Mouse (Mus musculus): ENCODE results near the gene Hoxc12.

Hoxc12 gene

DNA sequence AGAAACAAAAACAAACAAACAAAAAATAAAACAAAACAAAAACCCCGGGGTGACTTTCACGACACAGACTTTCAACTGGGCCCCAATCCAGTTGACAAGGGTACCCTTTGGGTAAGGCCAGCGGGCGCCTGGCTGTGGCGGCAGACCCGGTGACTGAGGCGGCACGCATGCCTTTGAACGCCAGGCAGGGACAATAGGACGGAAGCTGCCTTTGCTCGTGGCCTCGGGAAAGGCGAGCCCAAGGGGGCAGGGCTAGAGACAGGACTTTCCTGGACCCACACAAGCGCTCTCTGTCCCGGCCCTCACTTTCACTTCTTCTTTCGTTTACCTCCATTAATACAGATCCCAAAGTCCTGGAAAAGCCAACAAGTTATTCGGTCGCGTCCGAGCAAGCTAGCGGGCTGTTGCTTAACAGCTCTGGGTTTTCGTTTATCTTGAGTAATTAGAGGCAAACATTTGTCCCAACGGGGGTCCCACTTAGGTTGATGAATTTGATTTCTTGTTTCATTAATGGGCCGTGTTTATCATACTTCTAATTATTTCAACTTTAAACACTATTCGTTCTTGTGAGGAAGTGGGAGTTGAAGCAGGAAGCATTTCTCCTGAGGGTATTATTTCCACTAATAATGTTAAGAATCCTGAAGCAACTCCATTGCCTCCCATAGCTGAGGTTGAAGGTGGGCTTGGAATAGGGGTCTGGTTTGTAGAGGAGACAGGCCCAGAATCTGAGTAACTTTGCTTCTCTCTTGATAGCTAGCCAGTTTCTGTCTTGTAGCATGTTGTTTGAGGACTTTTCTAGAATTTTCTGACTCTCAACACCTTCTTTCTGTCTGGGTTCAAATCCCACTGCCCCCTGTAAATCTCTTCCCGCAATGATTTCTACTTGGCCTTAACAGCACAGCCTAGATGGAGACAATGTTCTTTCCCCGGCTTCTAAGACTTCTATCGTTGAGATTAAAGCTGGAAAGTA is 27.4 kb downstream of the Hoxc12 start:
- peak; percentile 86 for DNase-seq (ENCODE audit: low spot score)

DNA sequence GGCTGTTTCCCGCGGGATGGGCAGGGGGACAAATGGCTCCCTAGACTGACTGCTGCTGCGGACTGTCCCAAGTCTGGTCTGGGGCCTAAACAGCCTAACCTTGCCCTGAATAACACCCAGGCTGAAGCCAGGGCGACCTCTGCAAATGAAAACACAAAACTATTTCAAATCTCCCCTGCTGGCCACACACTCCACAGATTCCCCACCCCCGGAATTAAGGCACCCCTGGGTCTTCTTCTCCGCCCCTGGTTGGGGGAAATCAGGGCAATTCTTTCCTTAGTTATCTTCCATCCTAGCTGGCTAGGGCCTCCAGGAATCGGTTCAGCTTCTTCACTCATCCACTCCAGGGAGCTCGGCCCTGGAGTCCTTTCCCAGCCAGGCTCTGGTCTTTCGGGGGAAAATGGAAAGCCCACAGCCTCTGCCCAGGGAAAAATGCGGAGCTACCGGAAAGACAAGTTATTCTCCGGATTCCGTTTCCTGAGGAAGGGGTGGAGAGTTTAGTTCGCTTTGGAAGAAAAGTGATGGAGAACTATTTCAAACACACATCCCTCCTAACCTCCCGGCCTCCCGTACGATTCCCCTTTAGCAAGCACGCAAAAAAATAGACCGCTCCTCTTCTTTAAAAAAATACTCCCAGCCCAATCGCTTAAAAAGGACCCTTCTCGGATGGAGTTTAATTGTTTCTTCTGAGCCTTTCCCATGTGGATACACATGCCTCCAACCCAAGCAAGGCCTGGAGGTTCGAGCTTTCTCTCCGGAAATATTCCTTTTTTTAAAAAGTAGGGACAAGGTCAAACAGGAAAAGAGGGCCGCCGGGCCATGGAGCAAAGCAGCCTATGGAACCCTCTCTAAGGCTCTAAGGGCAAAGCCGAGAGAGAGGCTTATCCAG is 28.7 kb downstream of the Hoxc12 start:
- DNase-seq (ENCODE audit: low spot score), result no peak

DNA sequence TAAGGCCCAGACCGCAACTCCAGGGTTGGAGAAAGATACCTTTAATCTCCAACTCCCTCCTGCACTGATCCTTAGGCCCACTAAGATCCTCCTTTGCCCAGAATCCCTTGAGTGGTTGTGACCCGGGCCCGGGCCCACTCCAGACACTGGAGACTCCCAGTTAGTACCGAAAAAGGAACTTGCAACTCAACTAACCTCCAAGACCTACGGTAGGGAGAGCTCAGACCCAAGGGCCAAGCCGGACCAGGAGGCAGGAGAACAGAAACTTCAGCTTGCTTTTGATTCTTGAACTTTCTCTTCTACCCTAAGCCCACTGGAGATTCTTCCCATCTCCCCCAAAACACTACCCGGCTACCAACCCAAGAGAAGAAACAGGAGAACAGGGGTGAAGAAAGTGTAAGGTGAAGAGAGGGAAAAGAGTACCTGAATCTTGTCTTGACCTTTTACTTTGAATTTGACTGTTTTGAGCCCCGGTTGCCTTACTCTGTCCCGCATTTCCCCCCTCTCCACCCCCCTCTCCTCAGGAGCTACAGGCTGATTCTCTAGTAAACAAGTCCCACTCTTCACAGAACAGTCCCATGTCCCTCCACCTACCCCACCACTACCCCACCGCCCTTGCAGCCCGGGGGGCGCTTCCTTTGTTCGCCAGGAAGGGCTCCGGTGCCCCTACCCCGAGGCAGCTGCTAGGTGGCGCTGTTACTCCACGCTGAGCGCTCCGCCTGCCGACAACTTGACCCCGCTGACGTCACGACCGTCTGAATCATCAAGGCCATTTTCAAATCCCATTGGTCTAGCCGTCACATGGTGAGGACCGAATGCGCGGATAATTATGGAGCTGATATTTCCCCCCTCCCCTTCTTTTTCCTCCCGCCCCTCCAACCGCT is 29.6 kb downstream of the Hoxc12 start:
- DNase-seq (ENCODE audit: low spot score), result peak; percentile 98

DNA sequence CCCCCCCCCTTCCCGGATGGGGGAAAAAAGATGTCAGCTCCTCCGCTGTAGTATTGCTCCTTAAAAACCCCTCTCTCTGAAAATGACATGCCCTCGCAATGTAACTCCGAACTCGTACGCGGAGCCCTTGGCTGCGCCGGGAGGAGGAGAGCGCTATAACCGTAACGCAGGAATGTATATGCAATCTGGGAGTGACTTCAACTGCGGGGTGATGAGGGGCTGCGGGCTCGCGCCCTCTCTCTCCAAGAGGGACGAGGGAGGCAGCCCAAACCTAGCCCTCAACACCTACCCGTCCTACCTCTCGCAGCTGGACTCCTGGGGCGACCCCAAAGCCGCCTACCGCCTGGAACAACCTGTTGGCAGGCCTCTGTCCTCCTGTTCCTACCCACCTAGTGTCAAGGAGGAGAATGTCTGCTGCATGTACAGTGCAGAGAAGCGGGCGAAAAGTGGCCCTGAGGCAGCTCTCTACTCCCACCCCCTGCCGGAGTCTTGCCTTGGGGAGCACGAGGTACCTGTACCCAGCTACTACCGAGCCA is 30.3 kb downstream of the Hoxc12 start, which contains the start of gene Hoxc10:
Gene Hoxc10 (plus strand): TSS at position 21 of the 536 bp plus-strand sequence.
- no peak for DNase-seq (ENCODE audit: low spot score)

DNA sequence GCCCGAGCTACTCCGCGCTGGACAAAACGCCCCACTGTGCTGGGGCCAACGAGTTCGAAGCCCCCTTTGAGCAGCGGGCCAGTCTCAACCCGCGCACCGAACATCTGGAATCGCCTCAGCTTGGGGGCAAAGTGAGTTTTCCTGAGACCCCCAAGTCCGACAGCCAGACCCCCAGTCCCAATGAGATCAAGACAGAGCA is 30.7 kb downstream of the Hoxc12 start, which contains the start of gene Hoxc5:
Gene Hoxc5 (plus strand): TSS at position 132 of the 199 bp plus-strand sequence.
- no peak for DNase-seq (ENCODE audit: low spot score)

DNA sequence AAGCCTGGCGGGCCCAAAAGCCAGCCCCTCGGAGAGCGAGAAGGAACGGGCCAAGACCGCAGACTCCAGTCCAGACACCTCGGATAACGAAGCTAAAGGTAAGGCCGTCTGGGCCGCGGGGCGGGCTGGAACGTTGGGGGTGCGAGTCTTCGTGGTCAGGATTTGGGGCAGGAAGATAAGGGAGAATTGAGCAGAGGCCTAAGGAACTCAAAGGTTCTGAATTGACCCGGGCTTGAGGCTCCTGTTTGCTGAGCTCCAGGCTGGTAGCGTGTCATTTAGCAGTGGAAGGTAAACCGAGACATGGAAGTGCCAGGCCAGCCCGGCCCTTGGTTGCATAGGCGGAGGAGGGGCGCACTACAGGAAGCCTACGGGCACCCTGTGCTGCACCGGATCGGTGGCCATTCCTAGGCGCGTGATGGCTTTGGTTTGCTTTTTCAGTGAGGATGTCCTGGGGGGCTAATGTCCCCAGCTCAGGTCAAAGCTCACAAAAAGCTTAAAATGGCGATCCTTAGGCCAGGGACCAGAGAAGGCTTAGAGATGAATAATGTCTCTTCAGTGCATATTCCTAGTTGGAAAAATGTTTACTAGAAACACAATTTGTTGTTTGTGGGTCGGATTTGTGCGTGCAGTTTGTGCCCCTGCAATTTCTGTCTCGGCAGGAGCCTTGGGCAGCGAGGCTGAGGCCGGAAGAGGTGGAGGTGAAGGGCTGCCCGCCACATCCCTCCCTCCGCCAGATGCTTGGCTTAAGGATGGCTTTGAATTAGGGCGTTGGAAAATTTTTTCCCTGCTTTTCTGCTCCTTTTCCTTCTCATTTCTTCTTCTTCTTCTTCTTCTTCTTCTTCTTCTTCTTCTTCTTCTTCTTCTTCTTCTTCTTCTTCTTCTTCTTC is 31.2 kb downstream of the Hoxc12 start:
- no peak for DNase-seq (ENCODE audit: low spot score)

DNA sequence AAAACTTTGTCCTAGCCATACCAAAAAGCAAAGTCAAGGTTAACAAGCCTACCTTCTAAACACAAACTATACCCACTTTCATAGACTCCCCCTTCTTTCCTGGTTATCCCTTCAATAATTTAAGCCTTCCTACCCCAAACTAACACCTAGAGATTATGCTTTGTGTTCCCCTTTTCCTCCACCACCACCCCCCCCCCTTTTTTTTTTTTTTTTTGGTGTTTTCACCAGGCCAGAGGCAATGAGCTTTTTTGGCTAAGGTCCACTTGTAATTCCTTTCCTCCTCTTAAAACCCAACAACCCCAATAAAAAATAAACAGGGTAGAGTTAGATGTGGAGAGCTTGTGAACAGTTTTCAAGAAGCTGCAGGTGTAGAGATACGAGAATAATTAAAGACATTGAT is 32.7 kb downstream of the Hoxc12 start:
- DNase-seq (ENCODE audit: low spot score), result no peak

DNA sequence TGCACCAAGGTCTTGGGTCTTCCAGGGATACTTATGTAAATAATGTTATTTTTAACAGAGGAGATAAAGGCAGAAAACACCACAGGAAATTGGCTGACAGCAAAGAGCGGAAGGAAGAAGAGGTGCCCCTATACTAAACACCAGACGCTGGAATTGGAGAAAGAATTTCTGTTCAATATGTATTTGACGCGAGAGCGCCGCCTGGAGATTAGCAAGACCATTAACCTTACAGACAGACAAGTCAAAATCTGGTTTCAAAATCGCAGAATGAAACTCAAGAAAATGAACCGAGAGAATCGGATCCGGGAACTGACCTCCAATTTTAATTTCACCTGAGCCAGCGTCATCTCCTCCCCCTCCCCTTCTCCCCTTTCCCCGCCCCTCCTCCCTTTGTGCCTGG is 34.2 kb downstream of the Hoxc12 start:
- no peak for DNase-seq (ENCODE audit: low spot score)

DNA sequence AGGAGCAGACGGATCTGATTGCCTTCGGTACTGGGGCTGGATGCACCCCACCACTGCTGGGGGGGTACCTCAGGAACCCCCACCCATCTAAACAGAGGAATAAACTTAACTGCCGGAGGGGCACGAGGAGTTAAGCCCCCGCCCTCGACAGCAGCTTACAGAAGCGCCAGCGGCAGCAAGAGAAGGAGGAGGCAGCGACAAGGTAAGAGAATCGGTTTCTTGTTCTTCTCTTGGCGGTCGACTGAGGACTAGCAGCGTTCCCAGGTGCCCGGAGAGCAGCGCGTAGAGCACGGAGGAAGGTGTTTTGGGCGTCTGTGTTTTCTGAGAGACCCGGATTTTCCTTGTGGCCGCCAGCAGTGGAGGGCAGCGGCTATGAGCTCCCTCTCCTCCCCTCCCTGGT is 35.7 kb downstream of the Hoxc12 start:
- no peak for DNase-seq (ENCODE audit: low spot score)

DNA sequence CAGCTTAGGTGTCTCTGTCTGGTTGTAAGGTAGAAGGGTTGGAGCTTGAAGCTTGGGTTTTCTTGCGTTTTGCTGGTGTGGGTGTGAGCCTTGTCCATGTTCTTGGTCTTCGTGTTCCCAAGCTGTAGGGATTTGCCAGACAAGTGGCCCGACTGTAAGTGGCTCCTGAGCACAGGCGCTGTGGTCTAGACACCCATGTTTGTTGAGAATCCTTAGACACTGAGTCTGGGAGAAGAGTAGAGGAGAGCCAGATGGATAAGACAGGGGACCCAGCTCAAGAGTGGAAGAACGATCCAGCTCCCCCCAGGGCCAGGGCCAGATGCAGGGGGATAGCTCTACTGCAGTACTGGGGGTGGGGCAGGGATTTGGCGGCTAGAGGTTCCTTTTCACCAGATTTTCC is 36.2 kb downstream of the Hoxc12 start:
- no peak for DNase-seq (ENCODE audit: low spot score)

DNA sequence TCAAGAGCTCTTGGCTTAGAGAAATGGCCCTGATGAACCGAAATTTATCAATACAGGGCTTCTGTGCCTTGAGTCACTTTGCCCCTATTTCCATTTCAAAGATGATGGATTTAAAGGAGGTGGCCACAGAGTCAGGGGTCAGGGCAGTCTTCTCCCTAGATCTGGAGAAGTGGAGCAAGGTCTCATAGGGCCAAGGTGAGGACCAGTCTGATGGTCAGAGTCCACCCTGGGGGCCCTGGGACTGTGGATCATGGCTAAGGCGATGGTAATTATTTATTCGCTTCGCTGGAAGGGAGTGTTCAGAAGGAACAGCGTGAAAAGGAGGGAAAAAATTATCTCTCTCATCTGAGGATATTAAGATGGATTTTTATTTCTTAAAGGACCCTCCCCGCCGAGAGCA is 38.5 kb downstream of the Hoxc12 start:
- no peak for DNase-seq (ENCODE audit: low spot score)

DNA sequence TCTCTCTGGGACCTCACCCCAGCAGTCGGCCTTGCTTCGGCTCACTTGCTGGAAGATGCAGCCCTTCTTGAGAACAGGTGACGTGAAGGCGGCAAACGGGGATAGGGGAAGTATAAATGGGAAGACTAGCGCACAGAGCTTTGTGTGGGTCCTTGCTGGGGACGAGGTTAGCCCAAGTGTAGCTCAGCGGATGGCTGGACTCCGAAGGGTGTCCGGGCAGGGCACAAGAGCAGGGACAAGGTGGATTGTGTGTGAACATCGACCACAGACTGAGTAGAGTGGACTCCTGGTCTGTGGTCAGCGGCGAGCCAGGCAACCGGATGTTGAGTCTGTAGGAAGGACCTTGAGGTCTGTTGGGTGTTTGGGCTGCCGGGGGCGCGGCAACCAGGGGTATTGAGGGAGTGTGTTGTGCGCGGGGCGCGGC is 39.1 kb downstream of the Hoxc12 start:
- peak; percentile 66 for DNase-seq (ENCODE audit: low spot score)

DNA sequence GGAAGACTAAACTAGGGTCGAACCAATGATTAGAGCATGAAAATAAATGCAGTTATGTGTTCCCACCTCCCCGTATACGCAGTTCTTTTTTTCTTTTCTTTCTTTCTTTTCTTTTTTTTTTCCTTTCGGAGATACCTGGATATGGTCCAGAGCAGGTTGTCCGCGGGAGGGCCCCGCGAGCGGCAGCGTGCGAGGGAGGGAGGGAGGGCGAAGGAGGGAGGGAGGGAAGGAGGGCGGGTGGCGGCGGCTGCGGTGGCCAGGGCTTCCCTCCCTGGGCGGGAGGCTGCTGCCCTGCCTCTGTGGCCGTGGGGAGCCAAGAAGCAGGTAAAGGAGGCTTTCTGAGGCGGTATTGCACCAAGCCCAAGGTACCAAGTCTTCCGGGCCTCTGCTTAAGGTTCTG is 39.6 kb downstream of the Hoxc12 start, which contains the start of gene Hoxc9:
Gene Hoxc9 (plus strand): TSS at position 269 of the 400 bp plus-strand sequence.
- DNase-seq (ENCODE audit: low spot score), result no peak

DNA sequence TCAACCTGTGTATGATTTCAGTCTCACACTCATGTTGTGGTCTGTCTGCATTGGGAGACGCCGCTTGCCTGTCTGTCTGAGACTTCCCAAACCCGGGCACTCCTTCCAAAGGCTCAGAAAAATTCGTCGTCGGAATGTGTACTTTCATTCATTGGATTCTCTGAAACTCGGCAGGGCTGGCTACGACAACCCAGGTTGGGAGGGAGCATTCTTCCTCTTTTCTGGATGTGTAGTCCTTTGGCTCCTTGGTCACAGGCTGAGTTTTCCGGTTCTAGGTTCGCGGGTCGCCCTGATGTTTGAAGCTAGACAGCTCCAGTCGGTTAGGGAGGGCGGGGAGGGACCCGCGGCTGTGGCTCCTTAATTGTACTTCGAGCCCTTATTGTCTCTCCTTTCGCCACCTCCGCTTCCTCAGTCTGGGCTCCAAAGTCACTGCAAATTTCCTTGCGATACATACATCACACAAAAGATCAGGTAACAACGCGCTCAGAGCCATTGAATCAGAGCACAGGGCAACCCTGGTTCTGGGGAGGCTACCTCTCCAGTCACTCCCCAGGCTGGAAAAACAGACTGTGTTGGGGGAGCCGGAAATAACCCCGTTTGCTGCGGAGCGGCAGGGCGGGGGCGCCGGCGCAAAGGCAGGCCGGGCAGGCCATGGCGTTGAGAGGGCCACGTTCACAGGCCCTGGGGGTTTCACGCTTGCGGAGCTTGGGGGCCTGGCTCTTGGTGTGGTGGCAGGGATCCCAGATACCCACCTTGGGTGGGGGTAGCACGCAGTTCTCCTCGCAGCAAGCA is 40.3 kb downstream of the Hoxc12 start:
- no peak for DNase-seq (ENCODE audit: low spot score)

DNA sequence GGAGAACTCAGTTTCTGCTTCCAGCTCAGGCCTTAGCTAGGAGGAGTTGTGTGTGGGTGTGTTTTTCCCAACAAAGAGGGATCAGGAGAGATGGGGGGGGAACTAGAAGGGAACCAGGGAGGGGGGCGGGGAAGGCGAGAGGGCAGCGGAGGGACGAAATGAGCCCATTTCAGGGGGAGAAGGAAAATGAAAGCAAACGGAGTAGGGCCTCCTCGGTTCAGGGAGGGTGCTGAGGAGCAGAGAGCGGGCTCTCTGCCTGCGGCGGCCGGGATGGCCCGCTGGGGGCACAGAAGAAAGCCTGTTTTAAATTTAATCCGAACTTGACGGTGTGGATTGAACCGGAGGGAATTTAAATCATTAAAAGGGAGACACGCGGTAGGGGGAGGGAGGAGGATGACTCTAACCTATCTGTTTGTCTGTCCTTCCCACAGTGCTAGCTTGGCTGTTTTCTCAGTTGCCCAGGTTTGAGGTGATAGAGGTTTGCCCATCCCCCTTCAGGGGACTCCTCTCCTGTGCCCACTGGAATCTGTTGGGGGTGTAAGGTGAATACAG is 40.9 kb downstream of the Hoxc12 start:
- DNase-seq (ENCODE audit: low spot score), result no peak

DNA sequence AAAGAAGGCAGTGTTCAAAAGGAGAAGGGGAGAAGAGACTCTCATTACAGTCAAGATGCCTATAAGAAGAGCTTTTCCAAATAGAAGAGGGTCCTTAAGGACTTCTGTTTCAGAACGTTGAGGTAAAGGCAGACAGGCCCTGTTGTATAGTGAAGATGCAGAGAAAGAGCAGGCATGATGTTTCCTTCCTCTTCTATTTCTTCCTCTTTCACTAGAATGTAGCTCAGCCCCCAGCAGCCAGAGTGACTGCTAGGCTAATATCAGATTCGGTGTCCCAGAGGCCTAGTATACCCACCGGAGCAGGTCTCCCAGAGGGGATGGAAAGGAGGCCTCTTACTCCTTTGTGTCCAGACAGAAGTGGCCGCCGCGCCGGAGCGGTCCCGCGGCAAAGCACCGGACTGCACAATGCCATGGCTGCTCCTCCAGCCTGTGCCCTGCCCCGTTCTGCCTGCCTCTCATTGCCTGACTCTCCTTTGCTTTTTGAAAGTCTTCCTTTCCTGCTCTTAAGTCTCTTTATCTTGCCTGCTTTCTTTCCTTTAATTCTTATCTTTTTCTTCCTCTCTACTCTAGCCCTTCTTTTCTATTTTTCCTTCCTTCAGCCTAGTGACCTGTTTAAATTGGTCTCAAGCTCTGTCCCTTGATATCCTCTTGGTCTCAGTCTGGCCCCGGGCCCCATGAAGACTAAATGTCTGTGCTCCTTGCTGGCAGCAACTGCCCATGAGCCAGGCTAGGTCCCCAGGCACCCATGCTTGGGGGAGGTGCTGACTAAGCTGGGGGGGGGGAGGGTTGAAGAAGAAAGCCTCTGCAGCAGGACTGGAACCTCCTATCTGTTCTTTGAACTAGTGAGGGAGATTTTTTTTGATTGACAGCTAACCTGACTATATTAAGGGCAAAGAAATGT is 42.3 kb downstream of the Hoxc12 start:
- no peak for DNase-seq (ENCODE audit: low spot score)

DNA sequence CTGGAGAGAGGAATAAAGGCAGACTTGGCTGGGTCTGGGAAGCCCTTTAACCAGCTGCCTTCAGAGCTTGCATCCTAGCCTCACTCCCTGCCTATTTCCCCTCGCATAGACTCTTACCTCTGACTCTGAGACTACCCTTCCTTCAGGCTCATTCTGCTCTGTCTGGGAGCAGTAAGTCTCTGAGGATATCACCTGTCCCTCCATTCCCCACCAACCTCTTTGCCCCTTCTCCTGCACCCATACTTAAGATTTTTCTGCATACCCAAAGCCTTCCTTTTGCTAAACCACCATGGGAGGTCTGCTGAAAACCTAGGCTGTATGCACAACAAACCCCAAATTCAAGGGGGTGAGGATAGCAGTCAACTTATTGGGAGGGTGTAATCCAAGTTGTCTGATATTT is 43.4 kb downstream of the Hoxc12 start:
- no peak for DNase-seq (ENCODE audit: low spot score)

DNA sequence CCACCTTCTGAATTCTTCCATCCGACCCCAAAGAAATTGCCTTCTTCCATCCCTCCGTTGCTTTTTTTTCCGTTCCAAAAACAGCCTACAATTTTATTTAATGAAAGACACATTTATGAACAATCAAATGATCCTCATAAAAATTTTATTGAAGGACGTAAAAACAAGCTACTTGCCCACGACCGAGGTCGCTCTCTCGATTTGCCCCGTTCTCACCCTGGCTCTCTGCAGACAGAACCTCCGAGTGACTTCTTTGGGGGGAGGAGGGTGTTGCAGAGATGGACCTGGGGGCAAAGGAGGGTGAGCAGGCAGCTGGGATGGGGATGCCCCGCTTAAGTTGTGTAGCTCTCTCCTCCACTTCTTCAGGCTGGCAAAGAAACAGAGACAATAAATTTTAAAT is 43.8 kb downstream of the Hoxc12 start:
- DNase-seq (ENCODE audit: low spot score), result no peak
